Mouse (Mus musculus) MEL (cell line): Measurements from ENCODE around the gene Hmces. TPM values are rescaled to one million over a fixed set of nuclear protein-coding genes. Genes with fewer than 3 reads are reported as not detected.

Experiments
- DNase-seq: peaks from one replicate; pipeline ENCODE4 v3.0.0; 2011; ENCODE audit warnings: low read depth, low spot score
- H3K27ac ChIP-seq: 2 replicates; pipeline ENCODE4 v1.5.1; 2012; ENCODE audit warnings: low read depth, mild to moderate bottlenecking, control low read depth, low read length, moderate library complexity; ENCODE audit not compliant: control insufficient read depth
- H3K27me3 ChIP-seq, 2 experiments: fragments of 150-350 bp in 1 of 2; sonication (generic) in 1 of 2; 2 replicates each; pipeline ENCODE4 v1.6.1; 2012; ENCODE audit warnings: low read length in 2 of 2, mild to moderate bottlenecking in 2 of 2, improper control_type of control experiment in 1 of 2, moderate library complexity in 1 of 2; ENCODE audit not compliant: insufficient read depth in 2 of 2, control insufficient read depth in 1 of 2
- H3K36me3 ChIP-seq, 2 experiments: 2 replicates each; pipeline ENCODE4 v1.6.1; 2012 to 2014; ENCODE audit warnings: low read length in 2 of 2, improper control_type of control experiment in 1 of 2, inconsistent platforms in 1 of 2, mild to moderate bottlenecking in 1 of 2; ENCODE audit not compliant: insufficient read depth in 2 of 2, control insufficient read depth in 1 of 2
- H3K4me1 ChIP-seq, 2 experiments: fragments of 150-350 bp in 1 of 2; sonication (generic) in 1 of 2; 2 replicates each; pipeline ENCODE4 v1.6.1; 2012; ENCODE audit warnings: low read length in 2 of 2, improper control_type of control experiment in 1 of 2, mild to moderate bottlenecking in 1 of 2; ENCODE audit not compliant: insufficient read depth in 2 of 2, control insufficient read depth in 1 of 2
- H3K4me3 ChIP-seq, 2 experiments: fragments of 150-350 bp in 1 of 2; sonication (generic) in 1 of 2; 2 replicates each; pipeline ENCODE4 v1.5.1; 2012; ENCODE audit warnings: low read depth in 2 of 2, low read length in 2 of 2, mild to moderate bottlenecking in 2 of 2, moderate library complexity in 2 of 2, control low read depth in 1 of 2, improper control_type of control experiment in 1 of 2; ENCODE audit not compliant: control insufficient read depth in 1 of 2, insufficient read depth in 1 of 2
- H3K79me2 ChIP-seq: 2 replicates; pipeline ENCODE4 v1.6.1; 2012; ENCODE audit warnings: mild to moderate bottlenecking, low read length, moderate library complexity; ENCODE audit not compliant: control insufficient read depth, poor library complexity, insufficient read depth
- H3K9ac ChIP-seq: 2 replicates; pipeline ENCODE4 v1.6.1; 2012; ENCODE audit warnings: low read depth, mild to moderate bottlenecking, control low read depth, low read length, moderate library complexity; ENCODE audit not compliant: control insufficient read depth, poor library complexity, severe bottlenecking
- H3K9me3 ChIP-seq: fragments of 150-350 bp; sonication (generic); replicated peaks from 2 replicates; pipeline ENCODE4 v1.6.1; 2012; ENCODE audit warnings: mild to moderate bottlenecking, low read length, improper control_type of control experiment, moderate library complexity; ENCODE audit not compliant: insufficient read depth
- CHD1 ChIP-seq: IDR thresholded peaks from 2 replicates; pipeline ENCODE4 v1.6.1; 2012; ENCODE audit warnings: low read depth, mild to moderate bottlenecking, inconsistent platforms, low read length, improper control_type of control experiment
- CHD2 ChIP-seq: IDR thresholded peaks from 2 replicates; pipeline ENCODE4 v1.6.1; 2011; ENCODE audit warnings: low read length, improper control_type of control experiment
- E2F4 ChIP-seq: IDR thresholded peaks from 2 replicates; pipeline ENCODE4 v1.6.1; 2011; ENCODE audit warnings: low read depth, low read length, improper control_type of control experiment, borderline replicate concordance
- ETS1 ChIP-seq: IDR thresholded peaks from 2 replicates; pipeline ENCODE4 v1.6.1; 2012; ENCODE audit warnings: low read depth, mild to moderate bottlenecking, inconsistent platforms, low read length, improper control_type of control experiment, moderate library complexity
- GABPA ChIP-seq: IDR thresholded peaks from 2 replicates; pipeline ENCODE4 v1.6.1; 2012; ENCODE audit warnings: low read depth, mild to moderate bottlenecking, inconsistent platforms, low read length, improper control_type of control experiment, moderate library complexity
- GATA1 ChIP-seq: IDR thresholded peaks from 2 replicates; pipeline ENCODE4 v1.6.1; 2011; ENCODE audit warnings: low read depth, low read length, improper control_type of control experiment
- HCFC1 ChIP-seq: IDR thresholded peaks from 2 replicates; pipeline ENCODE4 v1.6.1; 2012; ENCODE audit warnings: low read depth, mild to moderate bottlenecking, inconsistent platforms, low read length, improper control_type of control experiment, moderate library complexity
- JUND ChIP-seq: IDR thresholded peaks from 2 replicates; pipeline ENCODE4 v1.6.1; 2011; ENCODE audit warnings: low read depth, mild to moderate bottlenecking, improper control_type of control experiment, low read length
- KAT2A ChIP-seq: conservative IDR thresholded peaks from 2 replicates; pipeline ENCODE4 v1.6.1; 2012; ENCODE audit warnings: low read depth, low read length, improper control_type of control experiment, inconsistent platforms
- MAFK ChIP-seq: IDR thresholded peaks from 2 replicates; pipeline ENCODE4 v1.6.1; 2011; ENCODE audit warnings: low read depth, mild to moderate bottlenecking, low read length, improper control_type of control experiment, borderline replicate concordance
- MAX ChIP-seq: IDR thresholded peaks from 2 replicates; pipeline ENCODE4 v1.6.1; 2011; ENCODE audit warnings: low read length, improper control_type of control experiment
- MAZ ChIP-seq: IDR thresholded peaks from 2 replicates; pipeline ENCODE4 v1.6.1; 2012; ENCODE audit warnings: low read depth, mild to moderate bottlenecking, inconsistent platforms, low read length, improper control_type of control experiment
- MXI1 ChIP-seq: IDR thresholded peaks from 2 replicates; pipeline ENCODE4 v1.6.1; 2011; ENCODE audit warnings: mild to moderate bottlenecking, low read depth, low read length, improper control_type of control experiment
- MYC ChIP-seq: IDR thresholded peaks from 2 replicates; pipeline ENCODE4 v1.6.1; 2011; ENCODE audit warnings: low read depth, mild to moderate bottlenecking, low read length, improper control_type of control experiment, moderate library complexity
- NRF1 ChIP-seq: IDR thresholded peaks from 2 replicates; pipeline ENCODE4 v1.6.1; 2014; ENCODE audit warnings: low read depth, mild to moderate bottlenecking, inconsistent platforms, low read length, improper control_type of control experiment, moderate library complexity; ENCODE audit not compliant: poor library complexity, insufficient read depth, severe bottlenecking
- POLR2AphosphoS5 ChIP-seq: IDR thresholded peaks from 2 replicates; pipeline ENCODE4 v1.6.1; 2012; ENCODE audit warnings: low read depth, borderline replicate concordance, mild to moderate bottlenecking, inconsistent platforms, low read length, moderate library complexity, mixed read lengths
- RAD21 ChIP-seq: IDR thresholded peaks from 2 replicates; pipeline ENCODE4 v1.6.1; 2011; ENCODE audit warnings: mild to moderate bottlenecking, low read depth, low read length, improper control_type of control experiment
- RCOR1 ChIP-seq: IDR thresholded peaks from 2 replicates; pipeline ENCODE4 v1.6.1; 2012; ENCODE audit warnings: low read depth, mild to moderate bottlenecking, inconsistent platforms, low read length, improper control_type of control experiment
- TAL1 ChIP-seq: IDR thresholded peaks from 2 replicates; pipeline ENCODE4 v1.6.1; 2012; ENCODE audit warnings: mild to moderate bottlenecking, inconsistent platforms, low read length, moderate library complexity, mixed read lengths
- UBTF ChIP-seq: IDR thresholded peaks from 2 replicates; pipeline ENCODE4 v1.6.1; 2012; ENCODE audit warnings: low read depth, mild to moderate bottlenecking, inconsistent platforms, low read length, improper control_type of control experiment, moderate library complexity, borderline replicate concordance; ENCODE audit not compliant: insufficient read depth
- USF2 ChIP-seq, 2 experiments: IDR thresholded peaks; 2 replicates each; pipeline ENCODE4 v1.6.1; 2011 to 2012; ENCODE audit warnings: improper control_type of control experiment in 2 of 2, low read length in 2 of 2, borderline replicate concordance in 1 of 2, inconsistent platforms in 1 of 2, low read depth in 1 of 2, mild to moderate bottlenecking in 1 of 2; ENCODE audit not compliant: insufficient read depth in 1 of 2
- ZC3H11A ChIP-seq: IDR thresholded peaks from 2 replicates; pipeline ENCODE4 v1.6.1; 2012; ENCODE audit warnings: low read depth, mild to moderate bottlenecking, inconsistent platforms, low read length, improper control_type of control experiment
- ZKSCAN1 ChIP-seq: IDR thresholded peaks from 2 replicates; pipeline ENCODE4 v1.6.1; 2012; ENCODE audit warnings: low read depth, mild to moderate bottlenecking, inconsistent platforms, low read length, improper control_type of control experiment, moderate library complexity
- polyA plus RNA-seq, 2 experiments: library from polyadenylated mRNA; stranded (reverse) in 1 of 2; unstranded in 1 of 2; fragments of >175 nt in 1 of 2; fragments of >200 nt in 1 of 2; gene quantifications; 2 replicates each; pipeline versions ENCODE4 v1.2.1 to v1.2.4; 2012; ENCODE audit warnings: low replicate concordance in 2 of 2, low read depth in 1 of 2; ENCODE audit not compliant: insufficient read length in 2 of 2, insufficient read depth in 1 of 2, missing spikeins in 1 of 2
- total RNA-seq: library from RNA; depleted of rRNA; stranded (reverse); fragments of 300-350 nt; gene quantifications from 2 replicates; pipeline ENCODE4 v1.2.3, GENCODE M21; 2012

Hmces gene
- total and polyA plus RNA-seq, 3 experiments, result 23.6 to 26.8 TPM; not detected in 1

- TF ChIP-seq CHD2, result no peak
- no peak for TF ChIP-seq ZKSCAN1
- no peak for TF ChIP-seq MYC
- TF ChIP-seq HCFC1, result no peak
- TF ChIP-seq ZC3H11A, result no peak
- no peak for TF ChIP-seq KAT2A
- H3K36me3 ChIP-seq, result no peaks in the 10 kb centered on the region
- H3K79me2 ChIP-seq, result no peaks in the 10 kb centered on the region
- DNase-seq, result no peak
- H3K4me1 ChIP-seq, result peaks cover 3 to 7% of the 10 kb centered on the region in 2 experiments; a peak in 3 of 4 replicates
- H3K27ac ChIP-seq, result no peak overlapping the region
- H3K4me3 ChIP-seq, result no peak overlapping the region
- H3K27me3 ChIP-seq, result no peaks in the 10 kb centered on the region; a peak in 1 of 4 replicates
- H3K9ac ChIP-seq, result no peak overlapping the region
- H3K9me3 ChIP-seq, result no peaks in the 10 kb centered on the region
Observed at GRCm38 (mm10) chr6:87875083-87875482, 38.7 kb upstream of the Hmces start.

GRCm38 (mm10) chr6:87875562-87875961, 38.2 kb upstream of the Hmces start:
- H3K27me3 ChIP-seq, result no peaks in the 10 kb centered on the region; a peak in 1 of 4 replicates
- TF ChIP-seq ZKSCAN1, result no peak
- no peak for TF ChIP-seq GABPA
- no peak for TF ChIP-seq MAZ
- TF ChIP-seq RAD21, result no peak
- TF ChIP-seq GATA1, result no peak
- TF ChIP-seq MAX, result no peak
- TF ChIP-seq POLR2AphosphoS5, result no peak
- no peak for TF ChIP-seq JUND
- TF ChIP-seq RCOR1, result no peak
- TF ChIP-seq MXI1, result no peak
- TF ChIP-seq E2F4, result no peak
- TF ChIP-seq MAFK, result no peak
- no peak for TF ChIP-seq UBTF
- TF ChIP-seq USF2 (IDR thresholded peaks at IDR 0.05; ENCODE audit: borderline replicate concordance in 1 of 2, insufficient read depth in 1 of 2, low read depth in 1 of 2, low read length in 2 of 2), result no peak
- no peak for TF ChIP-seq NRF1
- no peak for TF ChIP-seq TAL1
- no peak for TF ChIP-seq ETS1
- TF ChIP-seq CHD1, result no peak
- TF ChIP-seq, all 39 proteins: peak for 0
- H3K36me3 ChIP-seq, result no peaks in the 10 kb centered on the region
- peaks cover 3 to 7% of the 10 kb centered on the region in 2 experiments; a peak in 3 of 4 replicates for H3K4me1 ChIP-seq
- H3K79me2 ChIP-seq, result no peaks in the 10 kb centered on the region
- no peak for DNase-seq
- H3K9me3 ChIP-seq, result no peaks in the 10 kb centered on the region
- H3K4me3 ChIP-seq, result no peak overlapping the region
- no peak overlapping the region for H3K27ac ChIP-seq
- H3K9ac ChIP-seq, result no peak overlapping the region
